Mouse (Mus musculus): ENCODE data around the gene Ptprm.

DNA sequence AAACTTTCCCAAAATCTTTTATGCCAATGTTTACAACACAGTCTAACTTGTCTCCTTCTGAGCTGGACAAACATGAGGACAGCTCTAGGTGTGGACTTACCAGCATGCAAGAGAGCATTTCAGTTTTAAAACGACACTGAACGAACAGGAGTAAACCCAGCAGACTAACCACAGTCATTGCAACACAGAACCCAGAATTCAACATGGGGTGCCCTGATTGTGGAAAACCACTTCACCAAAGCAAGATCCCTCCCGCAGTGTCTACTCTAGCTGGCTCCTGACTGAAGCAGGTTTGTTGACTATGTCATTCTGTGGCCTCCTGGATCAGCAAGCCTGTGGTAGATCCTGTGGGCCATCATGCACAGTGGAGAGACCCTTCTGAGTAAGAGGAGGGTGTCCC is 19.9 kb downstream of the Ptprm start:
- TF ChIP-seq POLR2A (IDR thresholded peaks at IDR 0.05; ENCODE audit: control insufficient read depth, low read depth, low read length) (no peak), CTCF (IDR thresholded peaks at IDR 0.05; ENCODE audit: control insufficient read depth, insufficient read depth, insufficient replicate concordance, low read depth, low read length) (no peak)
